Comparison of ENCODE assay signal across 8 mouse cellular contexts in the genomic region with DNA sequence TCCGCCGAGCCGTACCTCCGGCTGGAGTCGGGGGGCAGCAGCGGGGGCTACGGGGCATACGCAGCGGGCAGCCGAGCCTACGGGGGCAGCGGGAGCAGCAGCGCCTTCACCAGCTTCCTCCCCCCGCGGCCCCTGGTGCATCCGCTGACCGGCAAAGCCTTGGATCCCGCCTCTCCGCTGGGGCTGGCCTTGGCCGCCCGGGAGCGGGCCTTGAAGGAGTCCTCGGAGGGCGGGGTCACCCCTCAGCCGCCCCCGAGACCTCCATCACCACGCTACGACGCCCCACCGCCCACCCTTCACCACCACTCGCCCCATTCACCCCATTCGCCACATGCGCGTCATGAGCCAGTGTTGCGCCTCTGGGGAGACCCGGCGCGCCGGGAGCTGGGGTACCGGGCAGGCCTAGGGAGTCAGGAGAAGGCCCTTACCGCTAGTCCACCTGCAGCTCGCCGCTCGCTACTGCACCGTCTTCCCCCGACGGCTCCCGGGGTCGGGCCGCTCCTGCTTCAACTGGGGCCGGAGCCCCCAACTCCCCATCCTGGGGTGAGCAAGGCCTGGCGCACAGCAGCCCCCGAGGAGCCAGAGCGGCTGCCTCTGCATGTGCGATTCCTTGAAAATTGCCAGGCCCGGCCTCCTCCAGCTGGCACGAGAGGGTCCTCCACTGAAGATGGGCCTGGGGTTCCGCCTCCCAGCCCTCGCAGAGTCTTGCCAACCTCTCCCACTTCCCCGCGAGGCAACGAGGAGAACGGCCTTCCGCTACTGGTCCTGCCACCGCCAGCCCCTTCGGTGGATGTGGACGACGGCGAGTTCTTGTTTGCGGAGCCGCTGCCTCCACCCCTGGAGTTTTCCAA. TPM values are rescaled to one million over a fixed set of nuclear protein-coding genes. Genes with fewer than 3 reads are reported as not detected.
A peak's percentile ranks its signal among the peaks of the same experiment; 100 is the strongest.
DNase-seq lines count a peak whose midpoint lies in the region; ATAC-seq and TF ChIP-seq lines count a peak whose summit lies in the region.

No protein-coding gene starts in this region.

- ATAC-seq in forebrain, postnatal 0 days = peak; percentile 10
- no peak for ATAC-seq in midbrain, embryonic 16.5 days

- intact Hi-C loops in left cerebral cortex, postnatal 4 days (cut with DNase I) = loop anchor here (10.0 kb wide), 1 partner anchor 132 kb away; no protein-coding TSS in a partner anchor

- H3K9ac ChIP-seq in forebrain, postnatal 0 days = no peak overlapping the region
- H3K9ac ChIP-seq in midbrain, embryonic 16.5 days (ENCODE audit: low read depth, low read length) = peak overlapping the region; percentile 40; the same call in 1 of the 2 replicates

- 10% methylated on average over 55 of the region's 71 CpGs for WGBS in forebrain, postnatal 0 days
- WGBS in midbrain, embryonic 16.5 days = 7% methylated on average over 57 of the region's 71 CpGs

- H3K4me3 ChIP-seq in forebrain, postnatal 0 days (ENCODE audit: low read depth, low read length) = no peak overlapping the region
- H3K4me3 ChIP-seq in midbrain, embryonic 16.5 days (ENCODE audit: low read depth, low read length) = no peak overlapping the region

- H3K36me3 ChIP-seq in forebrain, postnatal 0 days (ENCODE audit: insufficient read depth) = peaks cover 37% of the 10 kb centered on the region
- H3K36me3 ChIP-seq in midbrain, embryonic 16.5 days (ENCODE audit: control insufficient read depth, insufficient read depth, low read length) = peaks cover 27% of the 10 kb centered on the region

- H3K9me3 ChIP-seq in forebrain, postnatal 0 days (ENCODE audit: low read length) = no peaks in the 10 kb centered on the region
- H3K9me3 ChIP-seq in midbrain, embryonic 16.5 days (replicated peaks; ENCODE audit: control insufficient read depth, low read length, poor library complexity, severe bottlenecking) = no peaks in the 10 kb centered on the region

- no peak overlapping the region for H3K4me2 ChIP-seq in forebrain, postnatal 0 days (ENCODE audit: low read depth)
- H3K4me2 ChIP-seq in midbrain, embryonic 16.5 days (ENCODE audit: low read length) = no peak overlapping the region

- peak; percentile 49 for DNase-seq in adrenal gland, postnatal 14 days
- DNase-seq in adrenal gland, postnatal 4 days (ENCODE audit: low spot score in 2 of 2) = no peak
- DNase-seq in left cerebral cortex, postnatal 4 days = peak; percentile 30
- no peak for DNase-seq in left cerebral cortex, adult 18-20 months (ENCODE audit: low spot score in 2 of 2)
- DNase-seq in forebrain, postnatal 0 days = peak; percentile 63
- DNase-seq in thymus, postnatal 36 days = no peak
- DNase-seq in kidney, postnatal 14 days = no peak

- peaks cover 26% of the 10 kb centered on the region for H3K27me3 ChIP-seq in forebrain, postnatal 0 days (ENCODE audit: insufficient read depth, low read length)
- peaks cover 10% of the 10 kb centered on the region for H3K27me3 ChIP-seq in midbrain, embryonic 16.5 days (ENCODE audit: control insufficient read depth, insufficient read depth, low read depth, low read length)

- no peaks in the 10 kb centered on the region for H3K4me1 ChIP-seq in forebrain, postnatal 0 days (ENCODE audit: insufficient read depth)
- H3K4me1 ChIP-seq in midbrain, embryonic 16.5 days (ENCODE audit: control insufficient read depth, insufficient read depth, low read length) = peaks cover 34% of the 10 kb centered on the region

- 0 out of 2 replicates have a peak, but pooled peaks have one; percentile 3 for TF ChIP-seq CTCF in forebrain, postnatal 0 days (IDR thresholded peaks at IDR 0.05; ENCODE audit: low read depth)

- no peak overlapping the region for H3K27ac ChIP-seq in forebrain, postnatal 0 days (ENCODE audit: low read depth, low read length)
- no peak overlapping the region for H3K27ac ChIP-seq in midbrain, embryonic 16.5 days (ENCODE audit: low read length)

RNA-seq across cellular contexts. Expression of gene Syt3, which starts 30.9 kb away (rescaled TPM):
- total RNA-seq in adrenal gland, postnatal 14 days (2021) = 2.6 and 3.9 TPM in 2 replicates
- total RNA-seq in adrenal gland, postnatal 4 days (2021) = 1 to 10 TPM; 3.6 to 4.4 TPM
- total RNA-seq in left cerebral cortex, postnatal 4 days (2021) = 10 to 100 TPM; 45.1 to 52.4 TPM
- total RNA-seq in left cerebral cortex, adult 18-20 months (2021) = 10 to 100 TPM; 56.6 to 66.2 TPM
- 48.2 and 77.2 TPM in 2 replicates for total RNA-seq in forebrain, postnatal 0 days (2014; rRNA removed)
- 43.9 and 55.0 TPM in 2 replicates for polyA plus RNA-seq in forebrain, postnatal 0 days (2015; fragmentation: Nextera tagmentation; extraction: Ambion mirVana)
- polyA plus RNA-seq in midbrain, embryonic 16.5 days (2015; fragmentation: Nextera tagmentation; extraction: Ambion mirVana) = 57.4 and 73.2 TPM in 2 replicates

RNA-seq across cellular contexts. Expression of gene 1700008O03Rik, which starts 32.6 kb away (rescaled TPM):
- total RNA-seq in adrenal gland, postnatal 14 days (2021) = 0.59 and 0.71 TPM in 2 replicates
- 1 to 10 TPM; 1.0 to 2.0 TPM for total RNA-seq in adrenal gland, postnatal 4 days (2021)
- 1 to 10 TPM; 1.3 to 2.4 TPM for total RNA-seq in left cerebral cortex, postnatal 4 days (2021)
- 1 to 10 TPM in 1 of 2 experiments, under 1 TPM in 1; 0.98 to 2.7 TPM for total RNA-seq in left cerebral cortex, adult 18-20 months (2021)
- 1.3 and 7.3 TPM in 2 replicates for total RNA-seq in forebrain, postnatal 0 days (2014; rRNA removed)
- 2.7 and 3.5 TPM in 2 replicates for polyA plus RNA-seq in forebrain, postnatal 0 days (2015; fragmentation: Nextera tagmentation; extraction: Ambion mirVana)
- polyA plus RNA-seq in midbrain, embryonic 16.5 days (2015; fragmentation: Nextera tagmentation; extraction: Ambion mirVana) = 2.0 and 3.6 TPM in 2 replicates

RNA-seq across cellular contexts. Expression of gene Shank1, which starts 42.9 kb away (rescaled TPM):
- 7.6 and 8.0 TPM in 2 replicates for total RNA-seq in adrenal gland, postnatal 14 days (2021)
- 10 to 100 TPM; 12.0 to 16.9 TPM for total RNA-seq in adrenal gland, postnatal 4 days (2021)
- total RNA-seq in left cerebral cortex, postnatal 4 days (2021) = 100 to 1,000 TPM; 299 to 336 TPM
- 100 to 1,000 TPM; 519 to 589 TPM for total RNA-seq in left cerebral cortex, adult 18-20 months (2021)
- total RNA-seq in forebrain, postnatal 0 days (2014; rRNA removed) = 31.1 and 34.2 TPM in 2 replicates
- 15.4 and 29.7 TPM in 2 replicates for polyA plus RNA-seq in forebrain, postnatal 0 days (2015; fragmentation: Nextera tagmentation; extraction: Ambion mirVana)
- polyA plus RNA-seq in midbrain, embryonic 16.5 days (2015; fragmentation: Nextera tagmentation; extraction: Ambion mirVana) = 35.6 and 36.8 TPM in 2 replicates

RNA-seq across cellular contexts. Expression of gene Clec11a, which starts 46.3 kb away (rescaled TPM):
- 3.4 and 3.6 TPM in 2 replicates for total RNA-seq in adrenal gland, postnatal 14 days (2021)
- total RNA-seq in adrenal gland, postnatal 4 days (2021) = 1 to 10 TPM; 6.0 to 7.1 TPM
- 1 to 10 TPM; 2.5 to 2.8 TPM for total RNA-seq in left cerebral cortex, postnatal 4 days (2021)
- 1 to 10 TPM; 3.4 to 3.7 TPM for total RNA-seq in left cerebral cortex, adult 18-20 months (2021)
- total RNA-seq in forebrain, postnatal 0 days (2014; rRNA removed) = 3.8 and 4.7 TPM in 2 replicates
- polyA plus RNA-seq in forebrain, postnatal 0 days (2015; fragmentation: Nextera tagmentation; extraction: Ambion mirVana) = 3.7 and 4.3 TPM in 2 replicates
- 4.0 and 4.2 TPM in 2 replicates for polyA plus RNA-seq in midbrain, embryonic 16.5 days (2015; fragmentation: Nextera tagmentation; extraction: Ambion mirVana)

Comparison
In these comparisons a context has a peak if more than half of its experiments do, and no peak if none do; other contexts are left out.
1. DNase-seq: peak in adrenal gland, postnatal 14 days (single experiment), left cerebral cortex, postnatal 4 days (single experiment) and forebrain, postnatal 0 days (single experiment); none in adrenal gland, postnatal 4 days (0 of 2), left cerebral cortex, adult 18-20 months (0 of 2), thymus, postnatal 36 days (0 of 2) and kidney, postnatal 14 days (single experiment).